Mouse (Mus musculus) embryonic fibroblast, embryonic 13.5 days (primary cell): ENCODE data around the gene Acsm3.

ENCODE experiments used
- CTCF ChIP-seq: IDR thresholded peaks from 2 replicates; pipeline ENCODE4 v1.5.1; 2011; ENCODE audit warnings: mild to moderate bottlenecking, control low read depth, low read length, moderate library complexity, borderline replicate concordance; ENCODE audit not compliant: insufficient read depth
- POLR2A ChIP-seq: IDR thresholded peaks from 2 replicates; pipeline ENCODE4 v1.6.1; 2011; ENCODE audit warnings: low read depth, mild to moderate bottlenecking, control low read depth, low read length, moderate library complexity

- TF ChIP-seq CTCF (no peak), POLR2A (no peak)
Measured at GRCm38 (mm10) chr7:119835996-119836777, 75.5 kb downstream of the Acsm3 start.
